Mouse (Mus musculus) hematopoietic stem cell, adult 5-6 weeks (primary cell): ENCODE data around the gene Tmem52b. TPM values are rescaled to one million over a fixed set of nuclear protein-coding genes. Genes with fewer than 3 reads are reported as not detected.

Source experiments
- ATAC-seq, 2 experiments: fragments of 125-278 bp in 1 of 2; replicated peaks in 1 of 2; 2 replicates each; pipeline ENCODE4 v1.8.0; 2016 to 2017; ENCODE audit warnings: inconsistent platforms in 2 of 2, mild to moderate bottlenecking in 2 of 2, moderate number of reproducible peaks in 2 of 2, low read depth in 1 of 2, moderate TSS enrichment in 1 of 2; ENCODE audit not compliant: low FRiP score in 2 of 2, poor library complexity in 2 of 2, severe bottlenecking in 2 of 2, insufficient read depth in 1 of 2, low TSS enrichment in 1 of 2
- total RNA-seq: library from RNA; stranded (forward); fragments of 172-1452, 232-1000 nt; gene quantifications from 2 replicates; pipeline ENCODE4 v1.2.3, GENCODE M21; 2017

Gene Tmem52b
- total RNA-seq, 1 experiment from 2014 or later = not detected

- peak; percentile 80 to 82 for ATAC-seq
Measured at GRCm38 (mm10) chr6:129517752-129518408, 5.5 kb downstream of the Tmem52b start.

- no peak for ATAC-seq
Measured at GRCm38 (mm10) chr6:129526069-129526468, 13.7 kb downstream of the Tmem52b start.

- ATAC-seq = no peak
Measured at GRCm38 (mm10) chr6:129527416-129527815, 15.1 kb downstream of the Tmem52b start.

- ATAC-seq = no peak
Measured at GRCm38 (mm10) chr6:129529605-129530004, 17.2 kb downstream of the Tmem52b start.

- ATAC-seq = no peak
Measured at GRCm38 (mm10) chr6:129530261-129530660, 17.9 kb downstream of the Tmem52b start.

GRCm38 (mm10) chr6:129532556-129532941 is 20.2 kb downstream of the Tmem52b start:
- ATAC-seq = 0 out of 4 replicates have a peak, but pooled peaks of 1 of the 2 experiments have one; percentile 4

- peak; percentile 55 to 73 for ATAC-seq
Measured at GRCm38 (mm10) chr6:129532942-129533860, 20.8 kb downstream of the Tmem52b start, which contains the start of gene Gabarapl1. Gene Gabarapl1 (plus strand): TSS chr6:129533160.

GRCm38 (mm10) chr6:129534057-129534456 is 21.7 kb downstream of the Tmem52b start:
- no peak for ATAC-seq

- no peak for ATAC-seq
Measured at GRCm38 (mm10) chr6:129534627-129535190, 22.4 kb downstream of the Tmem52b start.

GRCm38 (mm10) chr6:129535723-129536122 is 23.4 kb downstream of the Tmem52b start:
- ATAC-seq = peak; percentile 43 to 51

GRCm38 (mm10) chr6:129538555-129538954 is 26.2 kb downstream of the Tmem52b start:
- ATAC-seq = no peak

- no peak for ATAC-seq
Measured at GRCm38 (mm10) chr6:129541931-129542330, 29.6 kb downstream of the Tmem52b start.

- no peak for ATAC-seq
Measured at GRCm38 (mm10) chr6:129542540-129542939, 30.2 kb downstream of the Tmem52b start.

GRCm38 (mm10) chr6:129543709-129544606 is 31.6 kb downstream of the Tmem52b start:
- peak in 1 of 2 experiments; percentile 64; a peak in 2 of 4 replicates for ATAC-seq

GRCm38 (mm10) chr6:129547277-129547676 is 34.9 kb downstream of the Tmem52b start:
- no peak for ATAC-seq

- ATAC-seq = peak; percentile 58 to 64; a peak in 3 of 4 replicates
Measured at GRCm38 (mm10) chr6:129548009-129548408, 35.7 kb downstream of the Tmem52b start.
